Mouse (Mus musculus) kidney, adult 18-20 months (tissue): ENCODE results near the gene Pkd1l2.

Source experiments
- DNase-seq: peaks from one replicate; pipeline ENCODE4 v3.0.0; 2021

Pkd1l2 gene

DNA sequence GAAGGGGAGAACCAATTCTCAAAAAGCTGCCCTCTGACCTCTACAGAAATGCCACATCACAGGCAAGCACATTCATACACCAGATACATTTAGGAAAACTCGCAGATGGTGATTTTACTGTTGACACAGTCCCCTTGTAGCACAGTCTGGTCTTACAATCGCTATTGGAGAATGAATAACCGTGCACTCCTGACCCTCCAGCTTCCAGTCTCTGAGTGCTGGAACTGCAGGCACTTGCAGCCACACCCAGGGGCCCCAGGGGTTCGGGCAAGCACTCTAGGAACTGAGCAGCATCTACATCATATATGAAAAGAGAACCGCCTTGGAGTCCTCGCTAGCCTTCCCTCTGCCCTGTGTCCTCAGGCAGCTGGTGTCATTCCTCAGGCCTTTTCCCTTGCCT, 50.8 kb downstream of the Pkd1l2 start:
- DNase-seq = no peak

DNA sequence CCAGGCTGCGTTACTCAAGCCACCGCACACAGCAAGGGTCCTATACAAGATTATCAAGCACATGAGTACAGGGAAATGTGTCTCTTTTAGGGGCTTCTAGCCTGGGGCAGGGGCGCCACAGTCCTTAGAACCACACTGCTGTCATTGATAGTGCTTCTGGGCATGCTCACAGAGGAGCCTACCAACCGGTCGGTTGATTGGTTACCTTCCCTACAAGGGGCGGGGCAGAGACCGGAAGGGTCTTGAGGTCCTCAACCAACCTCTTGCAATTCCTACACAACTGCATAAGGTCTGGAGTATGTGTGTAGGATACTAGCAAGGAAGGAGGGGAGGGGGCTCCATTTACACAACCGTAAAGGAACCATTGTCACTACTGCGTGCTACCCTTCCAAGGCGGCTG, 53.6 kb downstream of the Pkd1l2 start:
- DNase-seq = no peak

DNA sequence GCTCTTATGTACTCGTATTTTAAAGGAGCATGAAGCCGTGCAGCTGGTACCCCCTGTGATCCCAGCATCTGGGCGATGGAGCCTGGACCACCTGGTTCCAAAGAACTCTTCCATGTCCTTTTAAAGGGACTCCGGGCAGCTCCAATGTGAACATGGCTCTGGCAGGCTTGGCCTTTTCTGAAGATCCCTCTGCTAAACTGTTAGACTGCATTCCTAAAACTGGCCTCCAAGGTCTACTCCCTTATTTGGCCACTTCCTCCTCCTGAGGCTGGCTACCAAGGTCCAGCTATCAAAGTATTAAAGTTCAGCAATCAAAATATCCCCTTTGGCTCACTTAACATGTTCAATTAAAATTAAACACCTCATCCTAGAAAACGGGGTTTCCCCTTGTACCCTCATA, 54.6 kb downstream of the Pkd1l2 start:
- DNase-seq = no peak

DNA sequence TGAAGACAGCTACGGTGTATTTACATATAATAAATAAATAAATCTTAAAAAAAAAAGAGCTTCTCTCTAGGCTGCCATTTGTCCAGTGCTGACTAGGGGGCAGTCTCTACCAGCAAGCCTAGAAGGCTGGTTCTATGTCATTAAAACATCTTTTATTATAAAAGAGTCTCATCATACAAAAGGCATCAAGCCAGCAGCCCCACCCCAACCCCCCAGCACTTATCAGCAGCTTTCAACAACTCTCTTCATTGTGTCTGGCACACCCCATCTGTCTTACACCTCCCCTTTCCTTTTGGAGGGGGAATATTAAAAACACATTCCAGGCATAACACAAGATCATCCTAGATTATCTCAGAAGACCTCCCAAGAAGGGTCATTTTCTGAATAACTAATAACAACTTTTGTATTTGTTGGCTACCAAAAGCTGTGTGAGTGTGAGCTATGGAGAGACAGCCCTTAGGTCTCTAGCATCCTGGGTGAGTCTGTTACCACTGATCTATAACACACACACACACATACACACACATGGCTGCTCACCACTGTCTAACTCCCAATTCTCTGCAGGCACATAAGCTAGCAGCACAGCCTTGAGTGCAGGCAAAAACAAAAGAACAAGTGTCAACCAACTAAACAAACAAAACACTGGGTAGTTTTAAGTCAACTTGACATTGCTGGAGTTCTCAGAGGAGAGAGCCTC, 59.8 kb downstream of the Pkd1l2 start:
- DNase-seq = no peak

DNA sequence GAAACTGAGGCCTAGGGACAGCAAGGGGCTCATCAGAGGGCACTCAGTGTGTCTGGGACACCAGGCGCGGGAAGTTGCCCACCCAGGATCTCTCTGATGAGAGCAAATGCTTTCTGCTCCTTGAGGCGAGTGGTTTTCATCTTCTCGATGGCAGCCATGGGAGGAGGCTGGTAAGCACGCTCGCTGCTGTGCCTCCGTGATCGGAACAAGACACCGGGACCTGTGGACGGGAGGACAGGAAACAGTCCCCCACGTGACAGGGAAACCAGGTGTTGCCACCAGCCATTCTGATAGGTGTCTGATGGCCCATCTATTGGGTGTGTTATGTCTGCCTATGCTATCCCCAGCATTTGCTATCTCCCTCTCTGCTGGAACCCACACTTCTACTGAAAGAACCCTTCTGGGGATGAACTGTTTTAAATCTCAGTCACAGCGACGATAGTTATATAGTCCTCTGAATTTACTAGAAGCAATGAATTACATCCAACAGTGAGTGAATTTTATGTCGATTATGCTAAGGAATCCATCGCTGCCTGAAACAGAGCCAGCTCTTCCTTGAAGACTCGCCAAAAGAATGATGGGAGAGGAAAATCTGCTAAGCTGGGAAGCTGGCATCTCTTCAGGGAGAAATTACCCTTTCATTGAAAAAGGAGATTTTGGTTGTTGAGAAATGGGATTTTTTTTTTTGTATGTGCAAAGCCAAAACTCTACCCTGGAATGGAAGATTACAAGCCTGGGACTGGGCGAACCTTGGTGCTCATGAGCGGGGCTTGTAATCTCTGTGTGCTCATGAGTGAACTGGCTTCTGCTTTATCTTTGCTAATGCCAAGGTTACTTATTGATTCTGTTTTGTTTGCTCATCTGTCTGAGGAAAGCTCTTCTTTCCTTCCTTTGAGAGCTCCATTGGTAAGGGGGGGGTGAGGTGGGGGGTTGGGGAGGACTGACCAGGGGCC, 62.6 kb downstream of the Pkd1l2 start:
- DNase-seq = no peak

DNA sequence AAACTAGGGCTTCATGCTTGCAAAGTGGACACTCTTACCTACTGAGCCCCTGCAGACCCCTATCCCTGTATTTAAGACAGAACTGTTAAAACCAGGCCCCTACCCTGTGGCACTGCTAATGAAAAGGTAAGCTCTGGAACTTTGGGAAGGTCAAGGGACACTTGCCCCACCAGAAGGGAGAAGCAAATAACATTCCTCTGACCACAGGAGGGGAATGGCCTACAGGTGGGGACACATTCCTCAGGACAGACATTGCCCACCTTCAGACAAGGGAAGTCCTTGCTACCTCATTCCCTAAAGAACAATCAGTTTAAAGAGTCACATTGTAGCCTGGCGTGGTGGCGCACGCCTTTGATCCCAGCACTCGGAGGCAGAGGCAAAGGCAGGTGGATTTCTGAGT, 64.4 kb downstream of the Pkd1l2 start:
- no peak for DNase-seq

DNA sequence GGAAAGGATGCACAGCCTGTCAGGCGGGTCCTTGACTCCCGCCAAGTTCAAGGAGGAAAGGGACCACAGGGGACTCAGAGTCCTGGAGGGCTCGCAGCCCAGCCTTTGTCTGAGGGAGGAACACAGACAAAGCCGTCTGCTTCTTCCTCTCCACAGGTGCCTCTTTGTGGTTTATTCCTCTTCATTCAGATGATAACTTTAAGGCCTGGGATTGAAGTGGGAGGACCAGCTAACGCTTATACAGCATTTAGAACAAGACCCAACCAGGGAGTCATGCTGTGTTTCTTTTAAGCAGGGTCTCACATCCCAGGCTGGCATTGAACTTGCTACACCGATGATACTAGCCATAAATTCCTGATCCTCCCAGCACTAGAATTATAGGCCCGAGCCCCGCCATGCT, 65.2 kb downstream of the Pkd1l2 start:
- DNase-seq = no peak

DNA sequence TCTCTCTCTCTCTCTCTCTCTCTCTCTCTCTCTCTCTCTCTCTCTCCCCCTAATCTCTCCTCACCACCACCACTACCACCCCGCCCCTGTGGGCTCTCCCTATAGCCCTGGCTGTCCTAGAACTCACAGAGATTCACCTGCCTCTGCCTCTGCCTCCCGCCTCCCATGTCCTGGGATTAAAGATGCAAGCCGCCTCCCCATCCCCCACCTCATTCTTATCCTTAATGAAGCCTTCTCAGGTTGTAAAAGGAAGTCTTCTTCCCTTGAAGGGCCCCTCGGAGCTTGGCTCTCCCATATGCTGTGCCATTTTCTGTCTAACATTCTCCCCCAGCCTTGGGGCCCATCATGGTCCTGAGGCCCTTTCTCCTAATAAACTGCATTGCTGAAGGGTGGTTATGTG, 66.6 kb downstream of the Pkd1l2 start:
- no peak for DNase-seq

DNA sequence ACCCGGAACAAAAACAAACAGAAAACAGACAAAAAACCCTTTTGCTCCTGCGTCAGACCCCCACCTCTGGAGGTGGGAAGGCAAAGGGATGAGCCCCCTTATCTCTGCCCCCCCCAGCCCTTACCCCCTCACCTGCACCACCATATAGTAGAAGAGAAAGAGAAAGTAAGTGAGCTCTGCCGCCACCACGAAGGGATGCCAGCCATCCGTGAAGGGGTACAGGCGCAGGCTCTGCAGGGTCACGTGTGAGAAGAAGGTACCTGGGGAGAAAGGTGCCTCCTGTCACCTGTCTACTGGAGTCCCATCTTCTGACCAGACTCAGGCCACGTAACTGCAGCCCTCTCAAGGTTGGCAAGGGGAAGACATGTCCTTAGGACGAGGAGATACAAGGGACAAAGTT, 70.9 kb downstream of the Pkd1l2 start:
- no peak for DNase-seq

DNA sequence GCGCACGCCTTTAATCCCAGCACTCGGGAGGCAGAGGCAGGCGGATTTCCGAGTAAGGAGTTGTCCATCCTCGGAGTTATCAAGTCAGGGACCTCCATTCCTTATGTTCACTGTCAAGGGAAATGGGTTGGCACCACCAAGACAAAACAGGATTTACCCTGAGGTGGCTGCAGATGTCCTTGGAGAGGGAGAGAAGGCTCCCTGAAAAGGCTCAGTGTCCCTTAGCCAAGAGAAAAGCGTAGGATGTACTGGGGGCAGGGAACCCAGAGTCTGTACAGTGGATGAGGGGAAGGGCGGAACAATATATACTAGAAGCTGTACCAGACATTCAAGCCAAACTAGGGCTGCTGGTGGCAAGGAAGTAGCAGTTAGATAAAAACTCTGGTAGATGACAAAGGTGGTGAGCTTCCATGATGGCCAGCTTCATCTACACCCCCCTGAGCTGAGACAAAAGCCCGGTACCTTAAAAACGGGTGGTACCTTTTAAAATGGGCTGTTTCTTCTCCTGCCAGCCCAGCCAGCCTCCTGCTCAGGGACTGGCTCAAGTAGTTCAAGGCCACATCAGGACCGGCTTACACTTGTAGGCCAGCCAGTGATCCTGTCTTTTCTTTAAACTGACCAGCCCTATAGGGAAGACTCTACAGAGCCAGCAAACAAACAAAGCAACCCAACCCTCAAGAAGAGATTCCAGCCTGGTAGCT, 88.1 kb downstream of the Pkd1l2 start:
- DNase-seq = no peak

DNA sequence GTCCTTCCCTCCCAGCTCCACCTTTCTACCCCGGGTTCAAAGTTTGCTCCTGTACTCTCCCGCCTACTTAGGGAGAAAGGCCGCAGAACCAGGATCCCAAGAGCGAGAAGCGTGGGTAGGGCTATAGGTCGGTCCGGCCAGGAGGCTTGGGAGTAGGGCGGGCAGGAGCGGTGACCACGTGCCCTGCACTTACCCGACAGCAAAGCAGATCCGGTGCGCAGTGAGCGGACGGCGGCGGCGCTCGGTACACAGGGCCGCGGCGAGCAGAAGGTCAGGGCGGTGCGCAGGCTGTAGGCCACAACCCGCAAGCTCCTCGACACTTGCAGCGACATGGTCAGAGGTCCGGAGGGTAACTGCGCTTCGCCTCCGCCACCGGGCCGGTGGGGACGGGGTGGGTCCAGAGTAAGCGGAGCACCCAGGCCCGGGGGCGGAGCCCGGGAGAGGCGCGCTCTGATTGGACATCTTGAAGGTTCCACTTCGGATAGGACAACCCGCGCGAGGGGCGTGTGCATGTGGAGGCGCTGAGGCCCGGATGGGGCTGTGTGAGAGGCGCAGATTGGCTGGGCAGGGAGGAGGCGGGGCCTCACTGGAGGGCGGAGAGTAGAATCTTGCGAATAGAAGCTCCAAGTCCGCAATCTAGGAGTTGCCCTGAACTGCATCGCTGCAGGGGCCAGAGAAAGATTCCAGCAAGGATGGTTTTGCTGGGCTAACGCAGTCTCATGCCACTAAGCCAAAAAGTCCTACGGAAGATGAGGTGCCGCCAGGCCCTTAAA, 89.0 kb downstream of the Pkd1l2 start, which contains the start of gene Gcsh:
TSS of gene Gcsh (minus strand) at position 443 of the 773 bp plus-strand sequence.
- peak; percentile 99 for DNase-seq

DNA sequence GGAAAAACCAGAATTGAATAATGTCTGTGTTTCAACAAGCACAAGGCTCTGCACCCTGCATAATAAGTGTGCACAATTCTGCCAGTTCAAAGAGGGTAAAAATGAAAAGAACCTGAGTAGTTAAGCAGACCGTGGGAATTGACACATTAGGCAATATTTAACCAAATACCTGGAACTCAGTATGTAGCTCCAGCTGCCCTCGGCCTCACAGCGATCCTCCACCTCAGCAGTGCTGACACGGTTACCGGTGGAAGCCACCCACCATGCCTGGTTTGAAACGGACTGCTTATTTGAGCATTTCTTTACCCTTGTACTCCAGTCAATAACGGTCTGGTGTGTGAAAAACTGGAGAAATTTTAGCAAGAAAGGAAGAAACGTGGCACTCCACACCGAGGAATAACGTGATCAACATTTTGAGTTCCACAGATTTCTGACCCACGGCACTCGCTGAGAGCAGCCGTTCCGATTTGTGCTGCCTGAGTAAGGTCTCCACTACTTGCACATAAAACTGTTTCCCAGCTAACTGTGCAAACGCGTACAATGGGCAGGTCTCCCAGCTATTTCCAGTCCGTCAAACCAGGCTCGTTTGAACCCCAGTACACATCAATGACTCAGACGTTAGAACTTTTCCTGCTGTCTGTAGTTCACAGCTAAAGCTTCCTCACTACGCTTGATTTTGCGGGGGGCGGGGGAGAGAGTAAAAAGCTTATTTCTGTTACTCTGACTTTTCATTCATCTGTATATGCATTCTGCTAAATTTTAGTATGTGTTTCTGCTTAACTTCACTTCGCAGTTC, 89.9 kb downstream of the Pkd1l2 start:
- DNase-seq = peak; percentile 70

DNA sequence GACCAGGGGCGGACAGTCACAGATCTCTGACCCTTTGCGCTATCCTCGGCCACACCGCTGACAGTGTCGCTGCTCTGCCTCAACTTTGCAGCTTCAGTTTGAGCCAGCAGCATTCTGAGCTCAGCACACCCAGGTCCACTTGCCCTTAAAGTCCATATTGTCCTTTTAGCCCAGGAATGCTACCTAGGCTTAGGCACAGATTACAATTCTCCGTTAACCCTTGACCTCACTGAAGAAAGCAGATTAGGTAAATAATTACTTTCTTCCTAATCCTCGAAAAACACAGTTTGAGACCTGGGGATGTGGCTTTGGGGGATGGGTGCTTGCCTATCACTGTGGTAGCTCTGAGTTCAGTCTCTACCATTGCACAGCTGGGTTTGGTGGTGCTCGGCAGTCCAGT, 91.0 kb downstream of the Pkd1l2 start:
- peak; percentile 32 for DNase-seq

DNA sequence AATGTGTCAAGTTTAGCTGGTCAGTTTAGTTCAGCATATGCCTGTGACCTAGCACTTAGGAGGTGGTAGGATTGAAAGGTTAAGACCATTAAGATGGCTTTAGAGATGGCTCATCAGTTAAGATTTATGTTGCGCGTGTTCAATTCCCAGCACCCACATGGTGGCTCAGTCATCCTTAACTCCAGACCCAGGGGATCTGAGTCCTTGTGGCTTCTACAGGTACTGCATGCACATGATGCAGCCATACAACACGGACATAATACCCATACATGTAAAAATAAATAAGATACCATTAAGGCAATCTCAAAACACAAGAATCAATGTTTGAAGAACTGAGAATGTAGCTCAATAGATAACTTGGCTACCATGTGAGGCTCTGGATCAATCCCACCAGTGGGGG, 92.4 kb downstream of the Pkd1l2 start:
- no peak for DNase-seq

DNA sequence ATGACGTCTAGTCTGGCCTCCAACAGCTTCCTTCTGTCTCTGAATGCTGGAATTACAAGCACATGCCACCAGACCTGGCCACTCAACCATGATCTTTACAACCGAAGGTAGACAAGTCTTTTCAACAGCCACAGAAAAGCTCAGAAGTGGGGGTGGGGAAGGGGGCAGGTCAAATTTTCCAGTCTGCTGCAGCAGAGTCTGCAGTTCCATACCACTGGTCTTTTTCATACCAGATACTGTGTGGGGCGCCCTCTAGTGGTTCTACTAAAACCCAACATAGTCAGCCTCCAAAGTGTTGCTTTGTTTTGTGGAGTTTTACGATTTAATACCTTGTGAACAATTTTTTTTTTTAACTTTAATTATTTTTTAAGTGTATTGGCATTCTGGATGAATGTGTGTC, 102.1 kb downstream of the Pkd1l2 start:
- peak; percentile 55 for DNase-seq

DNA sequence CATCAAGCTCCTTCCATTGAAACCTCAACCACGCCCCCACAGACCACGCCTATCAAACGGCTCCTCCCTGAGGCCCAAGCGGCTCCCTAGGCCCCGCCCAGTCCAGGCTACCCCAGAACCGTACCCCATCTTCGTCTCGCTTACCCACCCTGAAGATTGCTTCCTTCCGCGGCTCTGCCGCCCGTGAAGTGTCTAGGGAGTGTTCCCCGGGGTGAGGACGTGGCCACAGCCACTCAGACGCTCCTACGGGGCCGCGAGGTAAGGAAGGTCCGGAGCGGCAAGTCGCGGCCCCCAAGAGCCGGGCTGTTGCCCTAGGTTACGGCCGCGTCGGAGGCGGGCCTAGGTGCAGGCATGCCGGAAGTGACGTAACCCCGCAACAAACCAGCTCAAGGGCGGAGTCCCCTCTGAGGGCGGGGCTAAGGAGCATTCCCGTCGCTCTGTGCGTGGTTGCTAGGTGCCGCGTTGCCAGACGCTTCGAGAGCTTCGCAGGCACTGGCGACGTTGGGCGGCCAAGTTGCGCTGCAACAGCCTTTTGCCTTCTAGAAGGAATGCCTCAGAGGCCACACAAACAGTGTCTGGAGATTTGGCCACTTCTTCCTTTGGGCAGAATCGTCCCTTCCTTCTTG, 103.5 kb downstream of the Pkd1l2 start, which contains the start of gene 1700030J22Rik:
TSS of gene 1700030J22Rik (minus strand) at position 329 of the 626 bp plus-strand sequence.
- DNase-seq = peak; percentile 100

DNA sequence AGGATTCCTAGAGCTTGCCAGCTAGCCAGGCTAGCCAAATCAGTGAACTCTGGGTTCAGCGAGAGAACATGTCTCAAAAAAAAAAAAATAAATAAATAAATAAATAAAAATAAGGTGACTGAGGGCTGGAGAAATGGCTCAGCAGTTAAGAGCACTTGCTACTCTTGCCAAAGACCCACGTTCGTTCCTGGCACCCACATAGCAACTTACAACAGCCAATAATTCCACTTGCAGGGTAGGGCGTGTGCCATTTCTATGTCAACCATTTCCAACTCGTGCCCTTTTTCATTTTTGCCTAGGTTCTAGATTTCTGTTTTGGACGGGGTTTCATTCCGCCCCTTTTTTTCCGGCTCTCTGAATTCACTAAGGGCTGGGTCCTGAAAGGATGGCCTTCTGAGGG, 104.2 kb downstream of the Pkd1l2 start:
- no peak for DNase-seq

DNA sequence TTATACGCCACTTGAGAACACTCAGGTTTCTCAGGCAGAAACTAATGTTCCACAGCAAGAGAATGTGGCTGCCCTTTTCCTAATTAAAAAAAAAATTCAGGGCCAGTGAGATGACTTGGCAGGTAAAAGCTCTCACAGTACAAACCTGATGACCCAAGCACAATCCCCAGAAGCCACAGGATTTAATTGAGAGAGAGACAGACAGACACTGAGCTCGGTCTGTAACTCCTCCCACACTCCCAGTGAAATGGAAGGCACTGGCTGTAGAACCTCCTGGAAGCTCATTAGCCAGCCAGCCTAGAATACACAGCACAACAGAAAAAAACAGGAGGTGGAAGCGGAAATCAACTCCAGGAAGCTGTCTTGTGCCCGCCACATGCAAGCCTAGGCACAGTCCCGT, 106.6 kb downstream of the Pkd1l2 start:
- DNase-seq = peak; percentile 20

DNA sequence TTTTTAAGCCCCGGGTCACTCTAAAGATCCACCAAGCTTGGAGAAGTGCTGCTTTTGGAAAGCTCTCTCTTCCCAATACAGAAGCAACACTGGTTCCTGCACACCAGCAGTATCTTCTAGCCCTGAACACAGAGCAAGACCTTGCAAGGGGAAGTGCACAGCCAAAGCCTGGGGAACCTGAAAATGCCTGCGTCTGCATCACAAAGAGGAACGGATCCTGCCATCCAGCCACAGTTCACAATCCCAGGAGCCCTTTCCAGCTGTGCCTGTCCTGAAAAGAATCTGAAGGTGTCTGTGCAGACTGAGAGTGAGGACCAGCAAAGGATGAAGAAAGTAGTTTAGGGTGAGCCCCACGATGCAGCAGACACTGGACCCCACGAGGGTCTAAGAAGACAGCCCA, 107.2 kb downstream of the Pkd1l2 start:
- DNase-seq = no peak

DNA sequence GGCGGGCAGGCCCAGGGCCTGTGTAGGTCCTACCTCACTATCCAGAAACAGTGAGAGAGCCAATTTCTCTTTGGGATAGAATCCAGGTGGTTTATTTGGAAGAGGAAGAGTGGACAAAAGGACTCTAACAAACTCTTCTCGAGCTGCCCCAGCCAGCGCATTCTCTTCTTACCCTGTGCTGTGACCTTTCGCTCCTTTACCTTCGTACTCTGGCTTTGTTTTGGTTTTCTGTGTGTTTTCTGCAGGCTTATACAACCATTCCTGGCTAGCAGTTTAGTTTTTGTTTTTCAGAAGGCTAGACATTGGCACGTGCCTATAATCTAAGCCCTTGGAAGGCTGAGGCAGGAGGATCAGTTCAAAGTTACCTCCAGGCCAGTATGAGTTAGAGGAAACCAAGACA, 112.7 kb downstream of the Pkd1l2 start:
- DNase-seq = peak; percentile 29

DNA sequence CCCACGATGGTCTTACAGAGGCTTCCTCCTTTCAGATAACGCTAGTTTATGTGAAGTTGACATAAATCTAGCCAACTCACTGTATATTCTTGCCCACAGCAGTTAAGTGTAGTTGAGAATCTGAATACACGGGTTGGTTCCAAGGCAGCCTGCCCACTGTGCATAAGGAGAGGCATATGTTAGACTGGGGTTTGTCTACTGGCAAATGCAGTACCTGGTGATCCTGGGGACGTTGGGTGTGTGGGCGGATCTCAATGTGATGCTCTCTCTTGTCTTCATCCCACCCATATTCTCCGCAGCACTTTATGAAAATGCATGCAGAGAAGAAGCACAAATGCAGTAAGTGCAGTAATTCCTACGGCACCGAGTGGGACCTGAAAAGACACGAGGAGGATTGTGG, 127.8 kb downstream of the Pkd1l2 start:
- DNase-seq = no peak
